Mouse (Mus musculus) liver, embryonic 14.5 days (tissue): ENCODE results near the gene Ginm1. TPM values are rescaled to one million over a fixed set of nuclear protein-coding genes. Genes with fewer than 3 reads are reported as not detected.

Experiments
- ATAC-seq: fragments of 200-750 bp; cut with Nextera tagmentation; 2 replicates; pipeline ENCODE4 v1.8.0; 2017; ENCODE audit warnings: moderate number of reproducible peaks, mild to moderate bottlenecking, moderate library complexity; ENCODE audit not compliant: insufficient read depth
- DNase-seq, 3 experiments: peaks; one replicate each; pipeline ENCODE4 v3.0.0-alpha.2; 2012 to 2013; ENCODE audit warnings: low read depth in 3 of 3, low spot score in 3 of 3
- H3K27ac ChIP-seq: fragments of 300-500 bp; sonication (generic); 2 replicates; pipeline ENCODE4 v1.5.1; 2014; ENCODE audit warnings: moderate library complexity, mild to moderate bottlenecking, control low read depth, inconsistent platforms
- H3K27me3 ChIP-seq: fragments of 300-500 bp; sonication (generic); 2 replicates; pipeline ENCODE4 v1.6.1; 2014; ENCODE audit warnings: mild to moderate bottlenecking, low read length, moderate library complexity; ENCODE audit not compliant: control insufficient read depth, insufficient read depth
- H3K36me3 ChIP-seq: fragments of 300-500 bp; sonication (generic); replicated peaks from 2 replicates; pipeline ENCODE4 v1.6.1; 2014; ENCODE audit warnings: low read depth; ENCODE audit not compliant: control insufficient read depth, insufficient read depth
- H3K4me1 ChIP-seq, 2 experiments: fragments of 200-500 bp in 1 of 2; fragments of 300-500 bp in 1 of 2; sonication (generic) in 1 of 2; replicated peaks; 2 replicates each; pipeline ENCODE4 v1.6.1; 2012 to 2014; ENCODE audit warnings: antibody characterized with exemption in 1 of 2, inconsistent platforms in 1 of 2, low read length in 1 of 2; ENCODE audit not compliant: control insufficient read depth in 2 of 2, insufficient read depth in 2 of 2
- H3K4me2 ChIP-seq: fragments of 300-500 bp; sonication (generic); 2 replicates; pipeline ENCODE4 v1.6.1; 2014; ENCODE audit warnings: low read depth, mild to moderate bottlenecking, control low read depth, moderate library complexity
- H3K4me3 ChIP-seq, 2 experiments: fragments of 200-500 bp in 1 of 2; fragments of 300-500 bp in 1 of 2; sonication (generic) in 1 of 2; 2 replicates each; pipeline ENCODE4 v1.5.1; 2012 to 2014; ENCODE audit warnings: low read depth in 2 of 2, low read length in 2 of 2, mild to moderate bottlenecking in 2 of 2, control low read depth in 1 of 2, inconsistent platforms in 1 of 2, moderate library complexity in 1 of 2; ENCODE audit not compliant: insufficient read depth in 1 of 2
- H3K9ac ChIP-seq: fragments of 300-500 bp; sonication (generic); replicated peaks from 2 replicates; pipeline ENCODE4 v1.6.1; 2014; ENCODE audit warnings: mild to moderate bottlenecking, control low read depth, moderate library complexity
- H3K9me3 ChIP-seq: fragments of 300-500 bp; sonication (generic); 2 replicates; pipeline ENCODE4 v1.6.1; 2016; ENCODE audit warnings: low read length, mixed read lengths; ENCODE audit not compliant: control insufficient read depth
- CTCF ChIP-seq: IDR thresholded peaks from 2 replicates; pipeline ENCODE4 v1.5.1; 2016; ENCODE audit warnings: antibody characterized with exemption, low read depth, control low read depth
- EP300 ChIP-seq: IDR thresholded peaks from 2 replicates; pipeline ENCODE4 v1.6.1; 2016; ENCODE audit warnings: antibody characterized with exemption, low read depth
- WGBS: fragments of 180-500 bp; shearing (Covaris S2); extraction: QIAGEN DNeasy Blood & Tissue Kit; methylation state at CpG from one replicate; pipeline ENCODE4 v1.1.7; 2014; ENCODE audit not compliant: insufficient replicate concordance; 5-methylcytosine and 5-hydroxymethylcytosine counted together
- polyA plus RNA-seq, 2 experiments: library from polyadenylated mRNA; depleted of rRNA in 1 of 2; stranded (reverse) in 1 of 2; unstranded in 1 of 2; fragments of >200 nt; fragmentation: Nextera tagmentation in 1 of 2; extraction: Ambion mirVana in 1 of 2; gene quantifications; 2 replicates each; pipeline versions ENCODE4 v1.2.1 to v1.2.3; 2012 to 2014

Ginm1 gene
- polyA plus RNA-seq, 2 experiments = 12.3 to 26.9 TPM

GRCm38 (mm10) chr10:7834671-7835225 lies 42.1 kb upstream of the Ginm1 start:
- no peak overlapping the region for H3K4me3 ChIP-seq
- ATAC-seq (no peak), DNase-seq (no peak)
- H3K9me3 ChIP-seq = no peaks in the 10 kb centered on the region
- WGBS = 57% methylated on average over 10 of the region's 10 CpGs
- no peaks in the 10 kb centered on the region for H3K27me3 ChIP-seq
- no peaks in the 10 kb centered on the region for H3K36me3 ChIP-seq
- H3K4me1 ChIP-seq = peaks cover 0 to 6% of the 10 kb centered on the region in 2 experiments; a peak in 1 of 4 replicates
- H3K4me2 ChIP-seq = no peak overlapping the region
- no peak overlapping the region for H3K9ac ChIP-seq
- H3K27ac ChIP-seq = no peak overlapping the region
- TF ChIP-seq EP300 = no peak
- no peak for TF ChIP-seq CTCF

GRCm38 (mm10) chr10:7833377-7834165 lies 40.9 kb upstream of the Ginm1 start:
- no peak overlapping the region for H3K4me3 ChIP-seq
- H3K27ac ChIP-seq = no peak overlapping the region
- no peaks in the 10 kb centered on the region for H3K9me3 ChIP-seq
- peaks cover 0 to 6% of the 10 kb centered on the region in 2 experiments; a peak in 1 of 4 replicates for H3K4me1 ChIP-seq
- no peak overlapping the region for H3K9ac ChIP-seq
- no peak overlapping the region for H3K4me2 ChIP-seq
- H3K36me3 ChIP-seq = no peaks in the 10 kb centered on the region
- ATAC-seq (no peak), DNase-seq (no peak)
- TF ChIP-seq EP300 = no peak
- no peak for TF ChIP-seq CTCF
- no peaks in the 10 kb centered on the region for H3K27me3 ChIP-seq
- WGBS = 52% methylated on average over 9 of the region's 9 CpGs

GRCm38 (mm10) chr10:7832171-7832676 lies 39.6 kb upstream of the Ginm1 start, which contains the start of gene Zc3h12d:
Gene Zc3h12d (plus strand): TSS chr10:7832470.
- H3K4me3 ChIP-seq = peak within 1 kb of the TSS; percentile 9 to 12; a peak in 1 of 4 replicates
- no peaks in the 10 kb centered on the region for H3K27me3 ChIP-seq
- WGBS = 2% methylated on average over 15 of the region's 15 CpGs
- H3K4me2 ChIP-seq = peak within 1 kb of the TSS; percentile 39
- H3K9ac ChIP-seq = no peak within 1 kb of the TSS
- H3K27ac ChIP-seq = no peak within 1 kb of the TSS
- no peaks in the 10 kb centered on the region for H3K9me3 ChIP-seq
- peaks cover 0 to 6% of the 10 kb centered on the region in 2 experiments; a peak in 1 of 4 replicates for H3K4me1 ChIP-seq
- no peaks in the 10 kb centered on the region for H3K36me3 ChIP-seq
- ATAC-seq (peak; percentile 41; the same call in 1 of the 2 replicates), DNase-seq (peak in 1 of 3 experiments; percentile 7)
- 0 out of 2 replicates have a peak, but pooled peaks have one; percentile 12 for TF ChIP-seq CTCF
- TF ChIP-seq EP300 = no peak

DNA sequence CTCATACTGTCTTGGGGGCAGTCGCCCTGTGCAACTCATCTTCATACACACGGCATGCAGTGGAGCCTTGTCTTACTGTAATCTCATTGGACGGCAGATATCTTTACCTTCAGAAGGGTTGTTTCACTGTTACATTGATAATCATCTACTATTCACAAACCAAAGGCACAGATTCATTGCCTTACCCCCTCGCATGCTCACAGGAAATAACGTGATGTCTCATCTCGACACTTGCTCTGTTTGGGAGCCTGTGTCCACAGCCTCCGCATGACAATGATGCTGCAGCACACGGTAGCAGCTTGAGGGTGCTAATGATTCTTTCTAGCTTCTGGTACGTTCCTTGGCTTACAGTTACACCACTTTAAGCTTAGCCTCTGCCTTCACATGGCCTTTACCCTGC lies 33.5 kb upstream of the Ginm1 start:
- Histone ChIP-seq H3K4me1 (no peaks in the 10 kb centered on the region), H3K36me3 (peaks cover 11% of the 10 kb centered on the region), H3K9ac (no peak overlapping the region), H3K4me3 (no peak overlapping the region), H3K27me3 (no peaks in the 10 kb centered on the region), H3K27ac (no peak overlapping the region), H3K9me3 (no peaks in the 10 kb centered on the region), H3K4me2 (no peak overlapping the region)
- no peak for TF ChIP-seq EP300
- DNase-seq (no peak), ATAC-seq (no peak)
- WGBS = 69% methylated on average over 9 of the region's 9 CpGs

- no peak for DNase-seq
- Histone ChIP-seq H3K4me2 (no peak overlapping the region), H3K27me3 (no peaks in the 10 kb centered on the region), H3K4me3 (no peak overlapping the region), H3K27ac (no peak overlapping the region), H3K9ac (no peak overlapping the region), H3K4me1 (no peaks in the 10 kb centered on the region), H3K9me3 (no peaks in the 10 kb centered on the region), H3K36me3 (peaks cover 15% of the 10 kb centered on the region)
- WGBS = 78% methylated on average over 4 of the region's 4 CpGs
- ATAC-seq = no peak
- TF ChIP-seq CTCF = no peak
- TF ChIP-seq EP300 = no peak
Measured at GRCm38 (mm10) chr10:7825281-7825665, 32.6 kb upstream of the Ginm1 start.
